Mouse (Mus musculus): ENCODE measurements around the gene Unc79.
A peak's percentile ranks its signal among the peaks of the same experiment; 100 is the strongest.

Unc79 gene

GRCm38 (mm10) chr12:103041401-103041800 lies 92.7 kb downstream of the Unc79 start:
- no peak for DNase-seq (ENCODE audit: low spot score)

DNA sequence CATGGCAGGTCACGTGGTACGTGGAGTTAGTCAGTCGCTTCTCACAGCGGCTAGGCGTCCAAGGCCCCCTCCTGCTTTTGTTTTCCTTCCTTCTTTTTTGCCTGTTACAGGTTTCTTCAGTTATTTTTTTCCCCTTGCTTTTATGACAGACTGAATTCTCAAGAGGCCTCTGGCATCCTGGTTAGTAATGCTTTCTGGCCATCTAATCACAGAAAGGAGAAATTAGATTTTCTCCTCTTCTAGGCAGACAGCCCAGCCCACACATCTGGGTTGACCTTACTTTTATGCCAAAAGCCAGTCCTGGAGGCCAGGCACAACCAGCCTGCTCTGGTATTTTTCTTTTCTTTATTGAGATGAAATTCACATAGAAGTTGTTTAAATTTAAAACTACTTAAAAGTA lies 94.1 kb downstream of the Unc79 start:
- no peak for DNase-seq (ENCODE audit: low spot score)

- DNase-seq (ENCODE audit: low spot score): no peak
Observed at GRCm38 (mm10) chr12:103044422-103044821, 95.8 kb downstream of the Unc79 start.

- DNase-seq (ENCODE audit: low spot score): no peak
Observed at GRCm38 (mm10) chr12:103049865-103050264, 101.2 kb downstream of the Unc79 start.

- DNase-seq (ENCODE audit: low spot score): no peak
Observed at GRCm38 (mm10) chr12:103059321-103060053, 110.8 kb downstream of the Unc79 start.

GRCm38 (mm10) chr12:103060791-103061190 lies 112.1 kb downstream of the Unc79 start:
- DNase-seq (ENCODE audit: low spot score): no peak

GRCm38 (mm10) chr12:103062133-103062532 lies 113.5 kb downstream of the Unc79 start:
- no peak for DNase-seq (ENCODE audit: low spot score)

GRCm38 (mm10) chr12:103064944-103065343 lies 116.3 kb downstream of the Unc79 start:
- DNase-seq (ENCODE audit: low spot score): peak; percentile 79

GRCm38 (mm10) chr12:103068161-103068560 lies 119.5 kb downstream of the Unc79 start:
- DNase-seq (ENCODE audit: low spot score): no peak

GRCm38 (mm10) chr12:103069565-103069964 lies 120.9 kb downstream of the Unc79 start:
- peak; percentile 11 for DNase-seq (ENCODE audit: low spot score)

DNA sequence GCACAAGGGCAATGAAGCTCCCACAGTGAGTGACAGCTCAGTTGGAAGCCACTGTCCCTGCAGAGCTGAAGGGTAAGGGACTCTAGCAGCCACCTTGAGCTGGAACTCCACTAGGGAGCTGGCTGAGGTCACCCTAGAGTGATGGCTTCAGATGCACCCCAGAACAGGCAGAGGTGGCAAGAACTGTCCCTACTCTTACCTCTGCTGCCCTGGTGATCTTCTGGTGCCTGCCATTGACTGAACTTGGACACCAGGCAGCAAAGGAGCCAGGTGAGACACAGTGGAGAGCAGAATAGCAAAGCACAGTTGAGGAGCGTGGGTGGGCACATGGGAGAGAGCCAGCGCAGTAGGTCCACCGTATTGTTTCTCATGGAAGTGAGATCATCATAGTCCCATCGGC lies 125.3 kb downstream of the Unc79 start:
- no peak for DNase-seq (ENCODE audit: low spot score)

DNA sequence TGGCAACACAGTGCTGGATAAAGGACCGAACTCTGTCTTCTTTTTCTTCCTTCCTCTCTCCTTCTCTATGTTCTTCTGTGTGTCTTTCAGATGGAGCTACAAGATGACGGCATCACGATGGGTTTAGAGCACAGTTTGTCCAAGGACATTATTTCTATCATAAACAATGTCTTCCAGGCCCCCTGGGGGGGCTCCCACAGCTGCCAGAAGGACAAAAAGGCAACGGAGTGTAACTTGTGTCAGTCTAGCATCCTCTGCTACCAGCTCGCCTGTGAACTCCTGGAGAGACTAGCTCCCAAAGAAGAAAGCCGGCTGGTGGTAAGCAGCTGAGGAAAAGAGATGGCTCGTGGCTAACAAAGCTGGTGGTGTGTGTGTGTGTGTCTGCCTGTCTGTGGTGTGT lies 130.1 kb downstream of the Unc79 start:
- DNase-seq (ENCODE audit: low spot score): no peak

- DNase-seq (ENCODE audit: low spot score): no peak
Observed at GRCm38 (mm10) chr12:103080055-103080454, 131.4 kb downstream of the Unc79 start.

- no peak for DNase-seq (ENCODE audit: low spot score)
Observed at GRCm38 (mm10) chr12:103091831-103092230, 143.2 kb downstream of the Unc79 start.

- no peak for DNase-seq (ENCODE audit: low spot score)
Observed at GRCm38 (mm10) chr12:103095160-103095559, 146.5 kb downstream of the Unc79 start.

DNA sequence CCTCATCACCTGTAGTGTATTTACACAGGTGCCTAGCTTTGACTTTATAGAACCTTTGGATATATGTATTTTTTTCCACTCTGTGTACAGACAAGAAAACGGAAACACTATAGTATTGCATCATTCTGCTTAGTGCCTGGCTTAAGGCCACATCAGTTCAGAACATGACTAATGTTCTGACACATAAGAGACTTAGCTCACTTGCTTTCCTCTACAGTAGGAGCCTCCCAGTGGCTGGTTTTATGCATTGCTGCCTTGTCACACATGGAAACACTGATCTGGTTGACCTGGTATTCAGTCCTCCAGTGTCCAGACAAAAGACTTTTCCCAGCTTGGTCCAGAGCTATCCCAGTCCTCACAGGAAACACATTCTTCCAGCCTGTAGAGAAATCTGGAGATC lies 150.5 kb downstream of the Unc79 start:
- peak; percentile 14 for DNase-seq (ENCODE audit: low spot score)

DNA sequence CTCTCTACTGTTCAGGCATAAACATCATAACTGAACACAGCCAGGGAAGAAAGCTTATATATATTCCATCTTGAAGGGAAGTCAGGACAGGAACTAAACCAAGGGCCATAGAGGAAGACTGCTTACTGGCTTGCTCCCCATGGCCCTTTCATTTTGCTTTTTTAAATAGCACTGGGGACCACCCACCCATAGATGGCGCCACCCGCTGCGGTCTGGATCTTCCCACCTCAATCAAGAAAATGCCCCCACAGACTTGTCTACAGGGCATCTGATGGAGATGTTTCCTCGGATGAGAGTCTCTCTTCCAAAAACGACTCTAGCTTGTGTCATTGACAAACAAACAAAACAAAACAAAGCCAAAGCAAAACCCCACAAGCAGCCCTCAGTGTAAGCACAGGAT lies 151.4 kb downstream of the Unc79 start:
- no peak for DNase-seq (ENCODE audit: low spot score)

DNA sequence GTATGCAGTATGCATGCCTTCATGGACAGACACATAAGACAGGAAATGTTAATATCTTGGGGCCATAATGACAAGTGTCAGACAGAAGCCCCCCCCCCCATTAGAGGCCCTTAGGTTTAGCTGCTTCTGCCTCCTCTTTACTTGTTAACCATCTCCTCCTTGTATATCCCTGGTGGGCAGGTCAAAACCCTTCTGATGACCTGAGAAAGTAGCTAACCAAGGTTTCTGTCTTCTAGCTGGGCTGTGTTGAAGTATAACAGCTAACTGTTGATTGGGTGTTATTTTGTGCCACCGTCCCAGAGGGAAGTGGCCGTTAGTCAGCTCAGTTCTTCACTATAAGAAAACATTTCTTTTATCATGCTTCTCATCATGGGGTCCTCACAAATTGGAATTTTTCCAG lies 154.4 kb downstream of the Unc79 start:
- DNase-seq (ENCODE audit: low spot score): no peak

- DNase-seq (ENCODE audit: low spot score): peak; percentile 40
Observed at GRCm38 (mm10) chr12:103103601-103104000, 154.9 kb downstream of the Unc79 start.

GRCm38 (mm10) chr12:103109301-103109700 lies 160.6 kb downstream of the Unc79 start:
- DNase-seq (ENCODE audit: low spot score): no peak

DNA sequence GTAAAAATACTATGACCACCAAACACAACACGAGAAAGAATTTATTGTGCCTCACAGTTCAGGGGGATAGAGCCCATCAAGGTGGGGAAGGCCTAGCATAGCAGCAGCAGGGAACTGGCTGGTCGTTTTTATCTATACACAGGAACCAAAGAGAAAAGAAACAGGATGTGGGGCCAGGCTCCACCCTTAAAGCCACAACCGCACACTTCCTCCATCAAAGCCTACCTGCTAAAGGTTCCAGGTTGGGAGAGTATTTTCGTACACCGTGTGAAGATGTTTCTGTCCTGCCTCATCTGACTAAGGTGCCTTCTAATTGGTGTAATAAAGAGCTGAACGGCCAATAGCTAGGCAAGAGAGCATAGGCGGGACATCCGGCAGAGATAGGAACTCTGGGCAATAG lies 168.0 kb downstream of the Unc79 start:
- DNase-seq (ENCODE audit: low spot score): no peak

GRCm38 (mm10) chr12:103117517-103118193 lies 169.0 kb downstream of the Unc79 start:
- DNase-seq (ENCODE audit: low spot score): no peak

- DNase-seq (ENCODE audit: low spot score): no peak
Observed at GRCm38 (mm10) chr12:103121928-103122327, 173.3 kb downstream of the Unc79 start.

DNA sequence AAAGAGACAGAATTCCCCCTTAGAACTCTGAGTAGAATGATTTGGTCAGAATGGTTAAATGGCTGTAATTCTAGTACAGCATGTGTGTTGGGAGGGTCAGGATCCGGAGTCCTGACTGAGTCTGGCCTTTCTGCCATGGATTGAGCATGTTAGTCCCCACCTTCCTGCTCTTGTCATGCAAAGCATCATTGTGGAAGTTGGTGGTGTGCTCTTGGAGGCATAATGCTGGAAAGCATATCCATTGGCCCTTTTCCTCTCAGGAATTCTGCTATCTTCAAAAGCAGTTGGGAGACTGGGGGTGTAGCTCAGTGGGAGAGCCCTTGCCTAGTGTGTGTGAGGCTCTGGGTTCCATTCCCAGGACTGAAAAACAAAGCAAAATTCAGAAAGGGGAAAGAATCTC lies 175.2 kb downstream of the Unc79 start:
- no peak for DNase-seq (ENCODE audit: low spot score)
